Mouse (Mus musculus): ENCODE measurements at regions not wholly inside any gene's neighbourhood (a gene's known extent, or its start where the extent isn't known, plus 50 kb on each side); places are given as distances from the start of the nearest gene placed in this dataset.

DNA sequence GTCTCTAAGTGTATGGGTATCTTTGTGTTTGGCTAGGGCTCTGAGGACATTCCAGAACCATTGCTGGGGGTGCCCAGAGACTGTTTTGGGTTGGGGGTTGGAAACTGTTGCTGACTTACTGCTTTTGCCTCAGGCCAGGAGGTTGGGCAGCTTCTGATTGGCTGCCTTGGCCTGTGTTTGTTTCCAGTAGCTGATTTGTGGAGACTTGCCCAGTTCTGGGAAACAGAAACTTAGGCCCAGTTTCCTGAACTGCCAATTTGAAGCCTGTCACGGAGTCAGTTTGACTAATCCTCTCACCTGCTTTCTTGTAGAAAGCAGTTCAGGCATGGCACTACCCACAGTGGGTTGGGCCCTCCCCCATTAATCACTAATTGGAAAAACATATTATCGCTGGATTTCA is 59.7 kb upstream of the Cers4 start:
- TF ChIP-seq CTCF (IDR thresholded peaks at IDR 0.05; ENCODE audit: extremely low read depth, insufficient read length, insufficient replicate concordance, low read depth, low read length) (no peak), POLR2A (IDR thresholded peaks at IDR 0.05; ENCODE audit: low read depth, low read length) (no peak)

All from small intestine, adult 2 months (tissue).